Mouse (Mus musculus) lung, adult 18-20 months (tissue): ENCODE measurements around the gene Rapgef2.

Experiments
- DNase-seq, 2 experiments: peaks; one replicate each; pipeline ENCODE4 v3.0.0; 2022; ENCODE audit warnings: mixed read lengths in 2 of 2

The Rapgef2 gene

DNA sequence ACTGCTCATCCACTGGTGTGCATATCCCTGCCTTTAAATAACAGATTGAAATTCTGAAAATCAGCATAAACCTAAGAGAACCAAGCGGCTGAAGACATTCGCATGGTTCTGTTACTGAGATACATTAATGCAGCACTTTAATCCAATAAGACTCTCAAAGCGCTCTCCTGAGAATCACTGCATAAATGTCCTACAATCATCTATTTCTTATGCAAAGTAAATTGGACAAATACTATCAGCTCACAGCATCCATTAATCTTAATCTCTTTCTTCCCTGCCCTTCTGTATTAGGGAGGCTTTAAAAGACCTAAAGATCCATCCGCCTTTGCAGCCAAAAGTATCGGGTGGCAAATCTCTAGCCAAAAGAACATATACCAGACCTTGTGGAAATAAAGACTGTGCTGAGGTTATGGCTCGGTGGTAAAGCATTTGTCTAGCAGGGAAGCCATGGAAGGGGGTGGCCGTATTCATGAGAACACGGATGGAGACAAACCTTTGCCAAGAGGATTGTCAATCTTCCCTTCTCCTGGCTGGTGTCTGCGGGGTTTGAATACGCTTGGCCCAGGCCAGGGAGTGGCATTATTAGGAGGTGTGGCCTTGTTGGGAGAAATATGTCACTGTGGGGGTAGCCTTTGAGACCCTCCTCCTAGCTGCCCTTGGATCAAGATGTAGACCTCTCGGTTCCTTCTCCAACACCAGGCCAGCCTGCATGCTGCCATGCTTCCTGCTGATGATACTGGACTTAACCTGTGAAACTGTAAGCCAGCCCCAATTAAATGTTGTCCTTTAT is 10.3 kb downstream of the Rapgef2 start:
- no peak for DNase-seq

DNA sequence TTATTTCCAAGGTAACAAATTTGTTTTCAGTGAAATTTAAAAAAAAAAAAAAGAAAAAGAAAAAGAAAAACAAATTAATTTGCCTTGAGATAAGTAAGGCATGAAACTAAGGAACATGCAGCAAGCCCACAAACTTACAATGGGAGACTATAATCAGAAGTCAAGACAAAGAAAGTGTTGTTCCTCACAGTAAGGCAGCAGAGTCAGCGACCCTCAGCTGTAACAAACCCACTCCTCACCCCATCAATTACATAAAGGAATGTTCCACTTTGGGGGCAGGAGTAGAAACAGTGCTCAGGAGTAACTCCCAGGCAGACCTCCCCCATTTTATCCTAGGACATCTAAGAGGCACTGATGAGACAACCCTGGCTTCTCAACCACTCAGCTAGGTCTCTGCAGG is 13.0 kb downstream of the Rapgef2 start:
- no peak for DNase-seq

DNA sequence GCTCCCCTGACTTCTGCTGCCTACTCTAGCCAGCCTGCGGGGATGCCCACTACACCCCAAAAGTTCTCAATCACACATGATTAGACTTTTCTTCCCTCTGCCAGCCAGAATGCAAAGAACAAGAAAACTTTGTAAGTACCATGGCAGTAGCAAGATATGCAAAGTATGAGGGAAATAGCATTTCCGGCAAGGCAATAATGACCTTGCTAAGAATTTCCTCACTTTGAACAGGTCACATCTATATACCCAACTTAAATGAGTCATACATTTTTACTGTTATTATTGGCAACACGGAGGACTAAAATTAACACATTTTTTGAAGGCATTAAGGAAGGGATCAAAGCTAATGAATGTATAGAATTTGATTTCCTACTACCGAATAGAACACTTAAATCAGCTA is 13.4 kb downstream of the Rapgef2 start:
- DNase-seq: no peak

DNA sequence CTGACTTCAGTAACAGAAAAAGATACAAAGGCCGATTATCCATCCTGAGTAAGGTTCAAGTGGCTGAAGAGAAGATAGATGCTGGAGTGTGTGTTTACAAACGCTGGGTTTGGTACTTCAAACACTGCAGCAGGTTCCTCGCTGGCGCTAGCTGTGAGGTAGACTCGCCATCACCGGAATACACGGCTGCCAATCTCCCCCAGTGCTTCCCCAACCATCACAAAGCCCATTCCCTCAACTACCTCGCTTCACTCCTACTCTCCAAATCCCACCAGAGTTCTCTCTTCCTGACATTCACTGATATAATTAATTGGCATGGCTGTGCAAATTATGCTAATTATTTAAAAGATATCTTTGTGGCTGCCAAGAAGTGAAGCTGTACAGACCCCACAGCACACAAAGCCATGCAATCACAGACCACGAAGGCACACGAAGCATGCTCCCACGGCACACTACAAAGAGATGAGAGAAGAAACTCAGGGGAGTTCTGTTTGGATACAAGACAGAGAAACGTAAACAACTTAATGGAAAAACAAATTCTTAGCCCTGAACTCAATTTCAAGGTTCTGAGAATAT is 15.2 kb downstream of the Rapgef2 start:
- DNase-seq: no peak

DNA sequence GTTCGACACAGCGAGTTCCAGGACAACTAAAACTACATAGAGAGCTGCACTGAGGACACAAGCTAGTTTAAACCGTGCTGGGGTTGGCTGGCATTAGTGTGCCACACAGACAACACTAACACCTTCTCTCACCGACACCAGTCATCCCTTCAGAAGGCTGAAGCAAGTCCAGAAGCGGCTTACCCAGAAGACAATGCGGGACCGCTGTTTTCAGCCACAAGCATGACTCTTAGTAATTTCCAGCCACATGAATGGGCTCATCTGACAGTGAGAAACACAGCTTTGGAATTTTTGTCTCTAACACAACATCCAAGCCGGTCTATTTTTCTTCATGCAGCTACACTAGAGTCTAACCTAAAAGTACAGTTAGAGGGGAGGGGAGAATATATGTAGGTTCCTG is 16.4 kb downstream of the Rapgef2 start:
- DNase-seq: no peak

DNA sequence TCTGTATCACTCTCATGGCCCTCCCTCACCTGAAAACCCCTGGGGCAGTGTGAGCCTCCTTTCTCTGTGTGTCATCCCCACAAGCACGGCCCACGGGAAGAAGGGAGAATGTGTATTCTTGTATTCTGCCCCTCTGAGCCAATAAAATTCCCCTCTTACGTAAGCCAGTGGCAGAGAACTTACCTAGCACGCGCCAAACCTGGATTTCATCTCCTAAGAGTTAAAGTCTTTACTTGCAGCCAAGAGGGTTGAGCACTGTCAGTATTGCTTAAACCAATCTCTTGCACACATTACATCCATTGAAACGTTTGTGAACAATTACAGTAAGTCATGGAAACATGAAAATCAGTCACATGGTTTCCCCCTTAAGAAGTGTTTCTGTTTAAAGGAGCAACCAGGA is 19.3 kb downstream of the Rapgef2 start:
- DNase-seq: no peak

DNA sequence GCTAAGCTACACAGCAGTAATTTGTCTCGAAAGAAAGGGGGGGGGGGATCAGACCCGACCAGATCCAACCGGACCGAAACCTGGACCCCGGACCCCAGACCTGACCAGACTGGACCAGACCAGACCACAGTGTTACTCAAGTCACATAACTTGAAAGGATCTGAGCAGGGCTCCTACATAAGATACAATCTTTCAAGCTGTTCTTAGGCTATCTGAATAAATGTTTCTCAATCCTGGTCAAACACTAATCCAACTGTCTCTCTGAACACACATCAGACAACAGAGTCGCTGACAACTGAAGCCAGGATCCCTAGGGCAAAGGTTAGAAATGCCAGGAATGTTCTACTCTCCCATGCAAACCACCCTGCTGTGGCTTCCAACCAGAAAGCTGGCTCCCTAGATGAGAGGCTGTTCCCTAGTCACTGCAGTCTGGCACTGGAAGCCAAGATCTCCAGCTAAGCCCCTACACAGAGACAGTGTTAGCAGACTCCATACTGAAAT is 24.5 kb downstream of the Rapgef2 start:
- peak; percentile 26 to 31 for DNase-seq

DNA sequence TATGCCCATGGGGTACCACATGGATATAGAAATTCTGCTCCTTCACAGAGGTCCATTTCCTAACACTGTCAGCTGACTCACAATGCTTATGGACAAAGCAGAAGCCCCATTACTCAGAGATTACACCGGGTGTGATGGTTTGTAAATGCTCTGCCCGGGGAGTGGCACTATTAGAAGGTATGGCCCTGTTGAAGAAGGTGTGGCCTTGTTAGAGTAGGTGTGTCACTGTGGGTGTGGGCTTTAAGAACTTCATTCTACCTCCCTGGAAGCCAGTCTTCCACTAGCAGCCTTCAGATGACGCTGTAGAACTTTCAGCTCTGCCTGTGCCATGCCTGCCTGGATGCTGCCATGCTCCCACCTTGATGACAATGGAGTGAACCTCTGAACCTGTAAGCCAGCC is 32.3 kb downstream of the Rapgef2 start:
- DNase-seq: no peak

DNA sequence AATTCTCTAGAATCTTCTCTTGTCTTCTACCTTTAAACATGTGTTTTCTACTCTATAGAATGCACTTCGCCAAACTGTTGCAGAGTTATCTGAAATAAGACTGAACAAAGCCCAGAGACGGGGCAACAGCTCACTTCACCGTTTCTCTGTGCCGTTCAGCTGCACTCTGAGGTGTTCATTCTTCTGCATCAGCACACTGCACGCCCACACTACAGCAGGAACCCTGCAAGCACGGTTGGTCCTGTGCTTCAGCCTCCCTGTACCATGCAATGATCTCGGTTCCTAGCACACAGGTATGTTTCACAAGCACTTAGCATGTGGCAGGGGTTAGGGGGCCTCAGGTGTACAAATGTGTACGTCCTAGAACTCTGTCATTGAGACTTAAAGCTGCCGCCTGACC is 32.9 kb downstream of the Rapgef2 start:
- no peak for DNase-seq

DNA sequence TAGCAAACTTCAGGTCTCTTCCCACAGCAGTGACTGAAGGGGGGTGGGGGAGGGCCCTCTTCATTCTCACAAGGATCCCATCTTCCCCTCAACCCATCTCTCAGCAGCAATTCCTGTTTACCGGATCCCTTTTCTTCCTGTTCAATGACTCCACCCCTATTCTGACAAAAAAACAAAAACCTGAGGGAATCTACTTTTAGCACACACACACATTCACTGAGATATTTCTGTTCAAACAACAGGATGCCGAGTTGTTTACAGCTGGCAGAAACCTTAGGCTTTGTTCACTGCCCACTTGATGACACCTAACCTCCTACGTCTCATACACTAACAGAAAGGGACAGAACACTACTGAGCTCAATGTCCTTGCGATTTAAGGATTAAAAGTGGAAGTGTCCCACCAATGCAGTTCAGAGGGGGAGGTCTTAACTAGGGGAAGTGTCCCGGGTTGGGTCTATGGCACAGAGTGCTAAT is 33.4 kb downstream of the Rapgef2 start:
- DNase-seq: peak in 1 of 2 experiments; percentile 34

DNA sequence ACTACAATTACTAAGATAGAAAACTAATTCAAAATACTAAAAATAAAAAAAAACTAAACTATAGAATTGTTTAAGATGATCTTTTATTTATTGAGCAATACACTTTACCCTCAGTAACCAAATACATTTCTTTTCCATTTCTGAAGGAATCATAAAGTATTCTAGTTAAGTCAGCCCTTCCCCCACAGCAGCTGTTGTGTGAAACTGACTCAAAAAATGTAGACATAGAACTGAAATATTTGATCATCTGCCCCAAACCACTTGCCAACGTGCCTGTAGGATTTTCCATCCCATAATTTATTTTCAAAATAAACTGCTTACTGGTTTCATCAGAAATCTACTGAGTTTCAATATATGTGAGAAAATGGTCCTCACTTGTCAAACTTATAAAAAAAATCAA is 36.4 kb downstream of the Rapgef2 start:
- DNase-seq: no peak

DNA sequence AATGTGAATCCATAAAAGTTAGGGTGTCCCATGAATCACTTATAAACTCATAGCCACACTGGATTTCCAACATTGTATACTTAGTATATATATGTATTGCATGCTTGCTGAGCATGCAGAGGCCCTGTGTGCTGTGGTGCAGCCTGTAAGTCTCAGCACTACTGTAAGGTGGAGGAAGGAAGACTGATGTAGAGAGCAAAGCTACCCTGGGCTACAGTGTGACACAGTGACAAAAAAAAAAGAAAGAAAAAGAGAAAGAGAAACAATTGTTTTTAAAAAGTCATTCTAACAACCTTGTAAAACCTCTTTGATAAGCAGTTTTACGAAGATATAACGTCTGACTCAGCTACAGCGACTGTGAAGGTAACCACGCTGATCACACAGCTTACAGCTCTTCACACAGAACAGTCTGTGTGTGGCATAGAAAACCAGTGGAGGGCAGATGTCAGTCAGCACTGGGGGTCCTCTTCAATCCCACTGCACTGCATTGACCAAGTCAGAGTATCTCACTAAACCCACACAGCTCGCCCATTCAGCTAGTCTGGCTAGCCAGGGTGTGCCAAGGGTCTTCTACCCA is 37.6 kb downstream of the Rapgef2 start:
- no peak for DNase-seq

DNA sequence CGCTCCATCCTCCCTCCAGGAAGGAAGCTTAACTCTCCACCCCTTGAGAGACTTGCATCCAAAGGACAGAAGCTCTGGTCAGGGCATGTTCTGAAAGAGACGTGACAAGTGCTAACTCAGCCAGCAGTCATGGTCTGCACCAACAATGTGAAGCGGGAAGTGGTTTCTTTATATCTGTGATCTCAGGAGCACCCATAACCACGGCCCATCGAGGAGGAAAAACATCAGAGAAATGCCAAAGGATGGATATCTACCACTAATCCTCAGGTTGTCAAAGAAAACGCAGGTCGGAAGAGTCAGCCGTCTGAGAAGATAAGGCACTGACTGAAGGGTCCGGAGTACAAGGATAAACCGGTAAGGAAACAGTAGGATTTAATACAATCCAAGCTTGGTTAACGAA is 38.1 kb downstream of the Rapgef2 start:
- DNase-seq: no peak

DNA sequence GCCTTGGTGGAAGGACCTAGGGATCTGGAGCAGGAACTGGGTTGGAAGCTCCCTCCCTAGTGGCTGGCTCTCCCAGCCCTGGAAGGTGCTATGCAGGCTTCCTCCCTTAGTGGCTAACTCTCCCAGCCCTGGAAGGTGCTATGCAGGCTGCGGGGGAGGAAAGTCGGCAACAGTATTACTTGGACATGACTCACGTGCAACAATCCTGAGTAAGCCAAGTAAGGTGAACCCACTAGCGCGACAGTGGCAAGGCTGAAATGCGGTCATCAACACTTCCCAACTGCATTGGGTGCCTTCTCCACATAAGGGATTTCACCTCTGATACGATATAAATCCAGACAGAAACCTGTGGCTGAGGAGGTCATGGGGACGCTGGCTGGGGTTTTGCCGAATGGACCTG is 42.0 kb downstream of the Rapgef2 start:
- DNase-seq: no peak

DNA sequence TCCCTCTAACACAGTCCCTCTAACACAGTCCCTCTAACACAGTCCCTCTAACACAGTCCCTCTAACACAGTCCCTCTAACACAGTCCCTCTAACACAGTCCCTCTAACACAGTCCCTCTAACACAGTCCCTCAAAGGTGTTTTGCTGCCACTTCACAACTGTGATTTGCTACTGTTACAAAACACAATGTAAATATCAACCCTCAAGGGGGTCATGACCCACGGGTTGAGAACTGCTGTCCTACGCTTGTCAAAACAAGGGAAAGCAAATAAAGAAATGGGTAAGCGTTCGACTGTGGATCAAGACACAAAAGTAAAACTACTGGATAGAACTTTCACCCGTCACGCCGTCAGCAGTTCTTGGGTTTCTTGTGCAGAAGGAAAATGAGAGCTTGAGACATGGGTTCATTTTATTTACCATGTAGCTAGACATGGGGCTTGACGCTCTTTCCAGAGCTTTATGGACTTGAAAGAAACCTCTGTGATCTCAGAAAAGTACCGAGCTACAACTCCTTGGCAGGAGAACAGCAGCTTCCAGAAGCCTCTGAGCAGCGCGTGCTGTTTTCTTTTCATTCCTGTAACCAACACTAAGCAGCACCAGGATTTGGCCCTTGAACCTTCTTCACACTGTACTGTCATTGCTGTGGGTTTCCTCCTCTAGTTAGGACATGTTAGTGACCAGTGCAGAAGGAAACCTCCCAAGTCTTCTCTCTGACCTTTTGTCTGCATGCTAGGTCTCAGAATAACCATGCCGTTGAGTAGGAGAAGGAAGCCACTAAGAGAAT is 43.2 kb downstream of the Rapgef2 start:
- peak; percentile 25 to 55 for DNase-seq

DNA sequence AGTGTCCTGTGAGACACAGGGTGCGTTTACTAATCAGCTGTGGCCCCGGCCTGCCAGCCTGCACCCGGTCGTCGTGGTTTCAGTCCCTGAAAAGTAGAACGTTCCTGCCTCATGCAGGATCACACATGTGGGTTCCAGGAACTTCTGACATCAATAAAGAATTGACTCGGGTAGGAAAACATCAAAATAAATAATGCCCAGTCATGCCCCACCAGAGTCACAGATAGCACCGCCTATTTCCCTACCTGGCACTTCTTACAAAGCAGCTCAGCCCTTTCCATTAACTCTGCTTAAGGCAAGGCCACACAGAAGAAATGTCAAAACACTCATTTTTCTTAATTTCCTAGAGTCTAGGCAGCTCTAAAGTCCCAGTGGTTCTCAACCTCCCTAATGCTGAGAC is 44.0 kb downstream of the Rapgef2 start:
- DNase-seq: no peak

DNA sequence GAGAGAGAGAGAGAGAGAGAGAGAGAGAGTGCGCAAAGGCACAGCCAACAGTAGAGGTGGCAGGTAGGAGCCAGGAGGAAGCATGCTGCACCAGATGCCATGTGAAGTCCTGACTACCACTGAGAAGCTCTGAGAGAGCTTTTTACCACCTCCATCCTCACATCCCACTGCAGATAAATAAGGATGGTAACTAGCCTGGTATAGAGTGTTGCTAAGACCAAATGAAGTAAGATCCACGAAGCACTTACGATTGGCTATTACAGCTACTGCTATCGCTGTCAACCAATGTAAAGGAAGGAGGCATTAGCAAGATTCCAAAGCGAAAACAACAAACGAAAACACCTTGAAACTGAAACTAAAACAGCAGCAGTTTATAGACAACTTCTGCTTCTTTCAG is 47.3 kb downstream of the Rapgef2 start:
- DNase-seq: no peak

DNA sequence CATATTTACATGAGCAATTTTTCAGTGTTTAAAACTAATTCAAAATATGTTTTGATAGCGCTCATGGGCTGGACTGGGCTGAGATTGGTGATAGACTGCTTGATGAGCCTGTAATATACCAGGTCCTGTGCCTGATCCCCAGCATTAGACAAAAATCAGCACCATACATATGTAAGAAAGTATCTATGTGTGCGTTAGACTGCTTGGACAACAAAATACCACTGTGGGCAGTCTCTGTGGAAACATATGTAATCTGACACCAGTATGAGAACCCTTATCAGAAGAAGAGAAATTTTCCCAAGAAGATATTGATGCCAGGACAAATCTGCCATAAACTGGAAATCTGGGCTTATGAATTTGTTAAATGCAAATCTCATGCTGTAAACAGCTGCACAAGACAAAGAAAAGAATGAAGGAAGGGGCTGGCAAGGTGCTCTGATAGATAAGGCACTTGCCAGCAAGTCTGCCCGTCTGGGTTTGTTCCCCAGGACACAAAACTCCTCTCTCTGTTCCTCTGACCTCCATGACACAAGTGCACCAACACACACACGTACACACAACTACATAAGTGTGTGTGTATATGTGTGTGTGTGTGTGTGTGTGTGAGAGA is 47.8 kb downstream of the Rapgef2 start:
- DNase-seq: no peak

DNA sequence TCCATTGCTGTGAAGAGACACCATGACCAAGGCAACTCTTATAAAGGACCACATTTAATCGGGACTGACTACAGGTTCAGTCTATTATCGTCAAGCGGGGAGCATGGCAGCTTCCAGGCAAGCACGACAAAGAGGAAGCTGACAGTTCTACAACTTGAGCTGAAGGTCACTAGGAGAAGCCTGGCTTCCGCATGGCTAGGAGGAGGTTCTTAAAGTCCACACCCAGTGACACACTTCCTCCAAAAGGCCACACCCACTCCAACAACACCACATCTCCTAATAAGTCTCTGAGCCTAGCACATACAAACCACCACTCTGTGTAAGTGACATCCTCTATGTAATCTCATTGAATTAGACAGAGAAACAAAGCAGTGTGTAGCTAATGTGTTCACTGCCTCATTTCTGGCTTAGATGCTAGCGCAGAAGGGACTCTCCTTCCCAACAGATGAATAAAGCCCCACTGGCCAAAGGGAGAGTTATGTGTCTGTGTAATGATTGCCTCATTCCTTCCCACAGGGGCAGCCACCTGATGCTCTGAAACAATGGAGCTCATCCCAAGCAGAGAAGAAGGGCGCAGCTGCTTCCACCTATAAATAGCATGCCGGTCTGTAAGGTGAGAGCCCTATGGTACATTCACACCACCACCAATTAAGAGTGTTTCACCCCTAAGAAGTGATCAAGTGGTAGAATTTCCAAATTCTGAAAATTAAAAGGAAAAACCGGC is 48.5 kb downstream of the Rapgef2 start:
- DNase-seq: peak; percentile 62 to 66

DNA sequence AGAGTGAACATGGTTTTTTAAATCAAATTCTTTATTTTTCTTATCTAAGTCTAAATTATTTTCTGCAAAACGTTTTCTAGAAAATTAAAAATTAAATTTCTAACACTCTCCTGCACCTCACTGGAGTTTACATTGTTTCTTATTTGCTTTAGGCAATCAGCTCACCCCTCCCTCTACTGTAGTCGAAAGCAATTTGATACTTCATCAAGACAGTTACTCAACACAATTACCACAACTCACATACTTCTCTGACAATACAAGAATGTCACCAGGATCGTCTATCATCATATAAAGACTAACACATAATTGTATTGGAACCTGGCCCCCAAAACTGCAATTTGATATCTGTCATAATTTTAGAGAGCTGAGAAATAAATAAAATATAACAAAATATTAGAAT is 51.8 kb downstream of the Rapgef2 start:
- DNase-seq: no peak

DNA sequence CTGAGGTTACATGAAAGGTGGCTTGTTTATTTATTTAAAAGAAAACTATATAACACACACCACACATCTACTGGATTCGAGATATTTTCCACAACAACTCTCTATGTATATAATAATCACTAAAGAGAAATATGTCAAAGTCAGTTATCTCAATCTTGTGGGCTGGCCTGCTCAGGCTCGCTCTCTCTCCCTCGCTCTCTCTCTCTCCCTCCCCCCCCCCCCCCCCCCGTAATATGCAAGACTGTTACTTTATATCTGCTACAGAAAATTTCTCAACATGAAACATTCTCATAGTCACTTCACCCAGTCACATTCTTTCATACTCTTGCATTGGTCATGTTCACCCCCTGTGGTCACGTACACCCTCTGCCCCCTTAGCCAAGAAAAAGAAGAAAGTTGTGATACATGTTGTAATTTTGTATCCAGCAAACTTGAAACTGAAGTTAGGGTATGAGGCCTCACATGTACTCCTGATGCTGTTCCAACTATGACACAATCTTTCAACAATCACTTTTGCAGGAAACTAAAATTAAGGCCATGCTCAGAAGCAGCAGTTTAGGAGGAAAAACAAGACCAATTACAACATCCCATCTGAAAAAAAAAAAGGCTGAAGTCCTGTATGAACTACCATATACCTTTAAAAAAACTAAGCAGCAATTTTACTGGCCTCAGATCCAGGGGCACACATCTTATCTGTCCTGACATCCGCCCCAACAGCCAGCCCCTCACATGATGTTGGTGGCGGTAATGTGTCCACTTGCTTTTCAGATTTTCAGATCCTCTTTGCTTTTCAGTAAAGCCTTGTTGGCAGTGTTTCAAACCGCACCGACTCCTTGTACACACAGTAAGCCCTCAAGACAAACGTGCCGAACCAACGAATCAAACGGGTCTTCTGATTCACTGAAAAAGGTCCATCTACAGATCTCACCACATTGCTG is 52.6 kb downstream of the Rapgef2 start:
- DNase-seq: peak; percentile 37 to 56
